Mouse (Mus musculus): ENCODE data around the gene Glrx2.

DNA sequence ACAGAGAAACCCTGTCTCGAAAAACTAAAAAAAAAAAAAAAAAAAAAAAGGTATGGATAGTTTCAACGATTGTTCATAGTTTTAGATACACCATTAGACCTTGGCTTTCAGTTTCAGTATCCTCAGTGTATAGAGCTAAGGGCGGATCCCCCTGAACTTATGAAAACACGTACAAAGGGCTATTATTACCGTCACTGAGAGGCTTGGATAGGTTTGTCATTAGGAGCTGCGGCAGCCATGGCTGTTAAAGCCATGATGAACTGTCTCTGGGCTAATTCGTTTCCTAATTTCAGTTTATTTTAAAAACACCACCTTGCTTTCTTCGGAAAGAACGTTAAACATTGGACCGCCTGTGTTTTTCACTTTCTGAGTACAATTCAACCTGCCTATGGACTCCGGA, 22.7 kb downstream of the Glrx2 start:
- TF ChIP-seq CTCF (conservative IDR thresholded peaks at IDR 0.05; ENCODE audit: low read length) (no peak), NANOG (IDR thresholded peaks at IDR 0.05; ENCODE audit: borderline replicate concordance, low read length) (no peak), POU5F1 (IDR thresholded peaks at IDR 0.05; ENCODE audit: borderline replicate concordance, low read length) (no peak)
